Mouse (Mus musculus): ENCODE measurements at regions not wholly inside any gene's neighbourhood (a gene's known extent, or its start where the extent isn't known, plus 50 kb on each side); places are given as distances from the start of the nearest gene placed in this dataset.

DNA sequence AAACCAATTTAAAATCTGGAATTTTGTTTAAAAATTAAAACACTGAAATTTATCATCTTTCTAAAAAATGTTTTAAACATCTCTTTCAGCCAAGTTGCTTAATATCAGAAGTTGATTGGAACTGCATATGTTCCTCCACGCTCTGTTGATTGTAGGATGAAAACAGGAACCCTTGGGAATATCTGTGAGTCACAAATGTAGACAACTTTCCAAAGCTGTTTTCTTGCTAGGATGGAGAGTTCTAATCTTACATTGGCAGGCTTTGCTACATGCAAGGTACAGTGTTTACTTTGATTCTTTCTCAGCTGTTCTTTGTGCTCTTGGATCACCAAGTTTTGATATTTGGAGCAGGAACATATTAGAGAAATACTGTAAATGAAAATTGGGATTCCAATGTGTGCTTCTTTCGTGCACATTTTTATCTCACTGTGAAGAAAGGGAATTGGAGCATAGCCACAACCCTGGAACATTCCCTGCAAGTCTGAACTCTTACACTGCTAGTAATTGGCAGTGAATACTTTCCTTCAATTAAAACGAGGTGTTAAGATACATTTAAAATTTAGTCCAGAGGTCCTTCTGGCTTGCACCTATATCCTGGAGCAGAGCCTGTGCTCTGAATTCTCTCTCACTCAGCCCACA, 131.0 kb upstream of the Wdr75 start:
- no peaks in the 10 kb centered on the region for H3K36me3 ChIP-seq (ENCODE audit: insufficient read depth, low read length)
- H3K27me3 ChIP-seq (replicated peaks; ENCODE audit: insufficient read depth, low read length): no peaks in the 10 kb centered on the region
- TF ChIP-seq CTCF (IDR thresholded peaks at IDR 0.05) (no peak), EP300 (IDR thresholded peaks at IDR 0.05) (no peak)
- WGBS: 53% methylated on average over 3 of the region's 3 CpGs
- H3K9me3 ChIP-seq (ENCODE audit: low read length): no peaks in the 10 kb centered on the region
- no peak overlapping the region for H3K4me3 ChIP-seq (ENCODE audit: low read depth, low read length)
- no peak overlapping the region for H3K4me2 ChIP-seq (replicated peaks; ENCODE audit: low read depth, low read length)
- no peaks in the 10 kb centered on the region for H3K4me1 ChIP-seq (ENCODE audit: insufficient read depth, low read depth, low read length)
- ATAC-seq (no peak), DNase-seq (ENCODE audit: low spot score) (no peak)
- H3K27ac ChIP-seq (ENCODE audit: low read length): no peak overlapping the region
- no peak overlapping the region for H3K9ac ChIP-seq (replicated peaks; ENCODE audit: low read depth)

DNA sequence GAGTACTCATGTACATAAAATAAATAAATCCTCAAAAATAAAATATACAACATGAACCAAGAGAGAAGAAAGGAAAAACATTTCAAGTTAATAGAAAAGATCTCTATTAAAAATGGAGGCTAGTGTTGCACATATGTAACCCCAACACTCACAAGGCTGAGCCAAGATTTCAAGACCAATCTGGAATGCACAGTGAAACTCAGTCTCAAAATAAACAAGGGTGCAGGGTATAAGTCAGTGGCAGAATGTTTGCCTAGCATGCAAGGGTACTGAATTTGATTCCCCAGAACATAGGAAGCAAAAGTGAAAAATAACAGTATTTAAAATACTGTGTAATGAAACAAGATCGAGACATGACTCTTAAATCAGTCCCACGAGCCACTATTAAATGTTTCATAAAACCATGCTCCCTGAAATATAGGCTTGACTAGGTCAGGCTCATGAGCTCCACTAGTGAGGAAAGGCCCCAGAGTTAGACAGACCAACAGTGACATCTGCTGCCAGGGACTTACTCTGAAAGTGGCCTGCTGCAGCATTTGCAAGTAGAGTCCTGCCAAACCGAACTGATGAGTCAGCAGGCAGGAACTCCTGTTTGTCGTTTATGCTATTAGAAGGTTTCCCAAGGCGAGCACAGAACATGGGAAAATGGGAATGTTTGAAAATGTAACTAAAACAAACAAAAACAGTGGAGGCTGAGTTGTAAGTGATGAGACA, 122.4 kb upstream of the Wdr75 start:
- H3K36me3 ChIP-seq (ENCODE audit: insufficient read depth, low read length): no peaks in the 10 kb centered on the region
- 26% methylated on average over 5 of the region's 5 CpGs for WGBS
- no peak overlapping the region for H3K27ac ChIP-seq (ENCODE audit: low read length)
- no peak overlapping the region for H3K4me2 ChIP-seq (replicated peaks; ENCODE audit: low read depth, low read length)
- no peaks in the 10 kb centered on the region for H3K4me1 ChIP-seq (ENCODE audit: insufficient read depth, low read depth, low read length)
- no peaks in the 10 kb centered on the region for H3K27me3 ChIP-seq (replicated peaks; ENCODE audit: insufficient read depth, low read length)
- TF ChIP-seq EP300 (IDR thresholded peaks at IDR 0.05) (no peak), CTCF (IDR thresholded peaks at IDR 0.05) (peak; percentile 73)
- DNase-seq (ENCODE audit: low spot score) (peak; percentile 90), ATAC-seq (peak; percentile 93)
- no peak overlapping the region for H3K9ac ChIP-seq (replicated peaks; ENCODE audit: low read depth)
- no peaks in the 10 kb centered on the region for H3K9me3 ChIP-seq (ENCODE audit: low read length)
- no peak overlapping the region for H3K4me3 ChIP-seq (ENCODE audit: low read depth, low read length)

GRCm38 (mm10) chr1:45675771-45676439, 119.1 kb upstream of the Wdr75 start:
- H3K9me3 ChIP-seq (ENCODE audit: low read length): no peaks in the 10 kb centered on the region
- H3K4me3 ChIP-seq (ENCODE audit: low read depth, low read length): no peak overlapping the region
- 64% methylated on average over 5 of the region's 5 CpGs for WGBS
- H3K9ac ChIP-seq (replicated peaks; ENCODE audit: low read depth): no peak overlapping the region
- DNase-seq (ENCODE audit: low spot score): peak; percentile 67
- H3K4me2 ChIP-seq (replicated peaks; ENCODE audit: low read depth, low read length): no peak overlapping the region
- H3K4me1 ChIP-seq (ENCODE audit: insufficient read depth, low read depth, low read length): no peaks in the 10 kb centered on the region
- ATAC-seq: peak; percentile 47
- TF ChIP-seq CTCF (IDR thresholded peaks at IDR 0.05) (no peak), EP300 (IDR thresholded peaks at IDR 0.05) (no peak)
- H3K27me3 ChIP-seq (replicated peaks; ENCODE audit: insufficient read depth, low read length): no peaks in the 10 kb centered on the region
- H3K36me3 ChIP-seq (ENCODE audit: insufficient read depth, low read length): no peaks in the 10 kb centered on the region
- H3K27ac ChIP-seq (ENCODE audit: low read length): no peak overlapping the region

GRCm38 (mm10) chr1:45679964-45680709, 114.8 kb upstream of the Wdr75 start:
- Histone ChIP-seq H3K27ac (ENCODE audit: low read length) (no peak overlapping the region), H3K9me3 (ENCODE audit: low read length) (no peaks in the 10 kb centered on the region), H3K4me3 (ENCODE audit: low read depth, low read length) (no peak overlapping the region), H3K4me1 (ENCODE audit: insufficient read depth, low read depth, low read length) (no peaks in the 10 kb centered on the region), H3K36me3 (ENCODE audit: insufficient read depth, low read length) (no peaks in the 10 kb centered on the region), H3K27me3 (replicated peaks; ENCODE audit: insufficient read depth, low read length) (no peaks in the 10 kb centered on the region), H3K9ac (replicated peaks; ENCODE audit: low read depth) (no peak overlapping the region), H3K4me2 (replicated peaks; ENCODE audit: low read depth, low read length) (no peak overlapping the region)
- DNase-seq (ENCODE audit: low spot score) (no peak), ATAC-seq (no peak)
- WGBS: 59% methylated on average over 8 of the region's 8 CpGs
- TF ChIP-seq EP300 (IDR thresholded peaks at IDR 0.05) (no peak), CTCF (IDR thresholded peaks at IDR 0.05) (no peak)

DNA sequence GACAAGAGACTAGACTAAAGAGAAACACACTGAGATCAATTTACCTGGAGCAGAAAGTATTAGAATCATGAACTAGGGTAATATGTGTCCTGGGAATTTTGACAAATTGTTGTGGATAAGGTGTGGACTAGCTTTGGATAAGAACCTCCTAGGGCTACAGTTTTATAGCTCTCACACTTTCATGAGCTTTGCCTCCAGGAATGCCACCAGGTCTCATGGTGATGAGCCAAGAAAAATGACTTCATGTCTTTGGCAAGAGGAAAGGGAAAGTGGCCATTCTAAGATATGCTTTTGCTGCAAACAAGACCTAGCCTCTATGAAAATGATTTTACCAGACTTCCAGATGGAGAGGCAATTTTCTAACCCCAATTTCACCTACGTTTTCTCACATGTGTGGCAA, 94.1 kb upstream of the Wdr75 start:
- ATAC-seq (no peak), DNase-seq (ENCODE audit: low spot score) (no peak)
- Histone ChIP-seq H3K27me3 (replicated peaks; ENCODE audit: insufficient read depth, low read length) (no peaks in the 10 kb centered on the region), H3K4me1 (ENCODE audit: insufficient read depth, low read depth, low read length) (no peaks in the 10 kb centered on the region), H3K9me3 (ENCODE audit: low read length) (no peaks in the 10 kb centered on the region), H3K36me3 (ENCODE audit: insufficient read depth, low read length) (no peaks in the 10 kb centered on the region), H3K9ac (replicated peaks; ENCODE audit: low read depth) (no peak overlapping the region), H3K4me3 (ENCODE audit: low read depth, low read length) (no peak overlapping the region), H3K27ac (ENCODE audit: low read length) (no peak overlapping the region), H3K4me2 (replicated peaks; ENCODE audit: low read depth, low read length) (no peak overlapping the region)
- TF ChIP-seq CTCF (IDR thresholded peaks at IDR 0.05): no peak
- TF ChIP-seq EP300 (IDR thresholded peaks at IDR 0.05): no peak
- WGBS: 22% methylated on average over 1 of the region's 1 CpGs

DNA sequence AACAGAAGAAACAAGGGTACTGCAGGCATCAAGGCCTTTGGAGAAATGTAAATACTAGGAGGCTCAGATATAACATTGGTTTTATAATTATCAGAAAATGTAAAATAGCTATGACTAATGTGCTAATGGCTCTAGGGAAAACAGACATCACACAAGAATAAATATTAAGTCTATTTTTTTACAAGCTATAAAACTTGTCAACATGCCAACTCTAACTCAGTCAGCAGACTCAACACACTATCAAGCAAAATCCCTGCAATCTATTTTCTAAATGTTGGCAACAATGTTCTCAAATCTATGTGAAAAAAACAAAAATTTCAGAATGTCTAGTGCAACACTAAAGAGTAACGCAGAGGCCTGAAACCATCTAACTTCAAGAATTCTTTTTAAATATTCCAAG, 93.5 kb upstream of the Wdr75 start:
- ATAC-seq: no peak

More for the DNA sequence above, 93.5 kb upstream of the Wdr75 start:
- WGBS: 66% methylated on average over 1 of the region's 1 CpGs
- no peaks in the 10 kb centered on the region for H3K27me3 ChIP-seq (replicated peaks; ENCODE audit: insufficient read depth, low read length)
- no peak for DNase-seq (ENCODE audit: low spot score)
- H3K36me3 ChIP-seq (ENCODE audit: insufficient read depth, low read length): no peaks in the 10 kb centered on the region
- H3K4me2 ChIP-seq (replicated peaks; ENCODE audit: low read depth, low read length): no peak overlapping the region
- no peaks in the 10 kb centered on the region for H3K9me3 ChIP-seq (ENCODE audit: low read length)
- TF ChIP-seq EP300 (IDR thresholded peaks at IDR 0.05) (no peak), CTCF (IDR thresholded peaks at IDR 0.05) (no peak)
- no peak overlapping the region for H3K27ac ChIP-seq (ENCODE audit: low read length)
- no peak overlapping the region for H3K9ac ChIP-seq (replicated peaks; ENCODE audit: low read depth)
- H3K4me3 ChIP-seq (ENCODE audit: low read depth, low read length): no peak overlapping the region
- no peaks in the 10 kb centered on the region for H3K4me1 ChIP-seq (ENCODE audit: insufficient read depth, low read depth, low read length)
